Mouse (Mus musculus): ENCODE measurements at regions not wholly inside any gene's neighbourhood (a gene's known extent, or its start where the extent isn't known, plus 50 kb on each side); places are given as distances from the start of the nearest gene placed in this dataset.

DNA sequence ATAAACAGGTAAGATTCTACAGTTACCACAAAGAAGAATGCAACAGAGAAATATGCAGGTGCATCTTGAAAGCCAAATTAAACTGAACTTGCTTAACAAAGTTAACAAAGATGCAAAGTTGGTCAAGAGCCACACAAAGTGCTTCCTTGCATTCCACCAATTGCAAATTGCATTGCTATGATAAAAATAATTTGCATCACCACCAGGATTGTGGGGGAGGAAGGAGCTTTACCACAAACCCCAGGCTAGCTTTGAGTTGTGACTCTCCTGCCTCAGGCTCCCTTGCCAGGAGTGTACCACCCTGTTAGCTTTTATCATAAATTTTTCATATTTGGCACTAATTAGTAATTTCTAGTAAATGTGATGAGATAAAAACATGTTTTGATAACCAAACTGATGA lies 55.4 kb upstream of the Arhgap11a start:
- no peak for DNase-seq
- peaks cover 13% of the 10 kb centered on the region for H3K4me1 ChIP-seq (replicated peaks; ENCODE audit: control insufficient read depth, insufficient read depth, low read length)
- H3K4me3 ChIP-seq (ENCODE audit: control insufficient read depth, insufficient read depth, low read length), result no peak overlapping the region

DNA sequence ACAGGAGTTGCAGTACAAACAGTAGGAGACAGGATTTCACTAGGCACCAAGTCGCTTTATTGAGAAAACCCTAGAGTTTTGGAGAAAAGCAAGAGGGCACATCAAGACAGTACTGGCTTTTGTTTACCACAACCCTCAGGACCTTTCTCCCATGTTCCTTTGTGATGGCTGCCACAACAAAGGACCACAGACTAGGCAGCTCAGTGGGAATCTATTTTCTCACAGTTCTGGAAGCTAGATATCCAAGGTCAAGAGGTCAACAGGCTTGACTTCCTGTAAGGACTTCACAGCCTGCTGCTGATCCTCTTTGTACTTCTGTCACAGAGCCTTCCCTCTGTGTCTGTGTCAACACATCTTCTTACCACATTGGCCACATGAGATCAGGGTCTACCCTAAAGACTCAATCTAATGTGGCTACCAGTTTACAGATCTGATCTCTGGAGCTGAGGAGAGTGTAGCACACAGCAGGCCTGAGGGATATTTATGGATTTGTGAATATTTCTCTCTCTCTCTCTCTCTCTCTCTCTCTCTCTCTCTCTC lies 54.6 kb upstream of the Arhgap11a start:
- Histone ChIP-seq H3K27ac (ENCODE audit: control insufficient read depth, insufficient read depth, low read length) (no peak overlapping the region; the same call in 1 of the 2 replicates), H3K4me3 (ENCODE audit: control insufficient read depth, insufficient read depth, low read length) (no peak overlapping the region), H3K4me1 (replicated peaks; ENCODE audit: control insufficient read depth, insufficient read depth, low read length) (peaks cover 13% of the 10 kb centered on the region), H3K36me3 (ENCODE audit: control insufficient read depth, insufficient read depth, low read length) (no peaks in the 10 kb centered on the region), H3K27me3 (ENCODE audit: control insufficient read depth, insufficient read depth, low read length) (no peaks in the 10 kb centered on the region)
- TF ChIP-seq POLR2A (IDR thresholded peaks at IDR 0.05; ENCODE audit: control insufficient read depth, extremely low read depth, insufficient read depth, low read length, poor library complexity), result no peak
- TF ChIP-seq CTCF (IDR thresholded peaks at IDR 0.05; ENCODE audit: borderline replicate concordance, control insufficient read depth, extremely low read depth, insufficient read depth, low read length, poor library complexity), result no peak
- 58% methylated on average over 1 of the region's 1 CpGs for WGBS
- DNase-seq, result no peak

More for the DNA sequence above, 55.4 kb upstream of the Arhgap11a start:
- Histone ChIP-seq H3K36me3 (ENCODE audit: control insufficient read depth, insufficient read depth, low read length) (no peaks in the 10 kb centered on the region), H3K27me3 (ENCODE audit: control insufficient read depth, insufficient read depth, low read length) (no peaks in the 10 kb centered on the region), H3K27ac (ENCODE audit: control insufficient read depth, insufficient read depth, low read length) (peak overlapping the region; percentile 56)
- TF ChIP-seq CTCF (IDR thresholded peaks at IDR 0.05; ENCODE audit: borderline replicate concordance, control insufficient read depth, extremely low read depth, insufficient read depth, low read length, poor library complexity) (no peak), POLR2A (IDR thresholded peaks at IDR 0.05; ENCODE audit: control insufficient read depth, extremely low read depth, insufficient read depth, low read length, poor library complexity) (no peak)

DNA sequence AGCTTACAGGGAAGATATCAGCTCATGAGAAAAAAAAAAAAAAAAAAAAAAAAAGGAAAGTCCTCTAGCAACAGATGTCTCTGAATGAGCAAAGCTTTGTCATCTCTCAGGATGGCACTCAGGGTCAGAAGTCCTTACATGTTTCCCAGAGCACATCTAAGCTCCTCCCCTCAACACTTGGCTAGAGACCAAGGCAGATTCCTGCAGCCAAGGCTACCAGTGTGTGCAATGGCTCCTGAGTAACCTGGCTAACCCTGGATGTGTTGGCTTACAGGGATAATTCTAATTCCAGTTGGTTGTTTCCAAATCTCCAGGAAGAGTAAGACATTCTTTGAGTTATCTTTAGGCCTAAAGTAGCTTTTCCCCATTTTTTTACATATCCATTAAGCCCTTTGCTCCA lies 53.9 kb upstream of the Arhgap11a start:
- TF ChIP-seq CTCF (IDR thresholded peaks at IDR 0.05; ENCODE audit: borderline replicate concordance, control insufficient read depth, extremely low read depth, insufficient read depth, low read length, poor library complexity) (no peak), POLR2A (IDR thresholded peaks at IDR 0.05; ENCODE audit: control insufficient read depth, extremely low read depth, insufficient read depth, low read length, poor library complexity) (no peak)
- Histone ChIP-seq H3K4me3 (ENCODE audit: control insufficient read depth, insufficient read depth, low read length) (no peak overlapping the region), H3K27ac (ENCODE audit: control insufficient read depth, insufficient read depth, low read length) (no peak overlapping the region), H3K27me3 (ENCODE audit: control insufficient read depth, insufficient read depth, low read length) (no peaks in the 10 kb centered on the region), H3K4me1 (replicated peaks; ENCODE audit: control insufficient read depth, insufficient read depth, low read length) (peaks cover 13% of the 10 kb centered on the region), H3K36me3 (ENCODE audit: control insufficient read depth, insufficient read depth, low read length) (no peaks in the 10 kb centered on the region)
- no peak for DNase-seq

DNA sequence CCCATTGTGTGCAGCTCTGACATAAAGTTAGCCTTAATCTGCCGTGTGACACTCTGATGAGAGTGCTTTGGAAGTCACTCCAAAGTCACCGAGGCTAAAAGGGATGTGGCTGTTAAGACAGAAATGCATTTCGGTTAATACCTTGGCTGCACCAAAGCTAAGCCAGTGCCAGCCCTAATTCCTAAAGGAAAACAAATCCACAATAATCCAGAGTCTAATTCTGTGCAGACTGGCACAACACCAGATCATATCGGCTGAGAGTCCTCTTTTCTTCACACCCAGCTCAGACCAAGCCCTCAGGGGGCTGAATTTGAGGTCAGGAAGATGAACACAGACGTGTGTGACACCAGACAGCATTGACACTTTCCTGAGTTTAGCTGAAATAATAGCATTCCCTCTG lies 52.0 kb upstream of the Arhgap11a start:
- Histone ChIP-seq H3K4me3 (ENCODE audit: control insufficient read depth, insufficient read depth, low read length) (no peak overlapping the region), H3K27ac (ENCODE audit: control insufficient read depth, insufficient read depth, low read length) (no peak overlapping the region), H3K4me1 (replicated peaks; ENCODE audit: control insufficient read depth, insufficient read depth, low read length) (peaks cover 13% of the 10 kb centered on the region), H3K27me3 (ENCODE audit: control insufficient read depth, insufficient read depth, low read length) (no peaks in the 10 kb centered on the region), H3K36me3 (ENCODE audit: control insufficient read depth, insufficient read depth, low read length) (no peaks in the 10 kb centered on the region)
- 61% methylated on average over 5 of the region's 5 CpGs for WGBS
- no peak for DNase-seq
- TF ChIP-seq CTCF (IDR thresholded peaks at IDR 0.05; ENCODE audit: borderline replicate concordance, control insufficient read depth, extremely low read depth, insufficient read depth, low read length, poor library complexity) (no peak), POLR2A (IDR thresholded peaks at IDR 0.05; ENCODE audit: control insufficient read depth, extremely low read depth, insufficient read depth, low read length, poor library complexity) (no peak)

DNA sequence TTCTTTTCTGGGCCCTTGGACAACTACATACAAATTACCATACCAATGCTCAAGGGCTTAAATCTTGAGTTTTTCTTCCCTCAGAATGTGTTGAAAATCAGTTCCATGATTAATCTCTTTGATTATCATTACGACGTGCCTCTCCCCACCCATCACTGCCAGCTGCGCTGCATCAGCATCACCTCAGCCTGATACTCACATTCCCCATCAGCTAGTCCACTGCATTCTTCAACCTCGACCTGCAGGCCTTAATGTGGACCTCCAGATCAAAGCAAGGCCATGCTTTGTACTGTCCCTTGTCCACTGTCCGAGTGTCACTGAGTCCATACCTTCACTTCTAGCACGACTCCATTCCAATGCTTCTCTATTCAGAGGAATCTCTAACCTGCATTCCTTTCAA lies 50.3 kb upstream of the Arhgap11a start:
- no peak overlapping the region for H3K4me3 ChIP-seq (ENCODE audit: control insufficient read depth, insufficient read depth, low read length)
- peaks cover 5% of the 10 kb centered on the region for H3K4me1 ChIP-seq (replicated peaks; ENCODE audit: control insufficient read depth, insufficient read depth, low read length)
- H3K27me3 ChIP-seq (ENCODE audit: control insufficient read depth, insufficient read depth, low read length), result no peaks in the 10 kb centered on the region
- no peak for DNase-seq
- 86% methylated on average over 6 of the region's 6 CpGs for WGBS
- TF ChIP-seq POLR2A (IDR thresholded peaks at IDR 0.05; ENCODE audit: control insufficient read depth, extremely low read depth, insufficient read depth, low read length, poor library complexity), result no peak
- TF ChIP-seq CTCF (IDR thresholded peaks at IDR 0.05; ENCODE audit: borderline replicate concordance, control insufficient read depth, extremely low read depth, insufficient read depth, low read length, poor library complexity), result no peak
- H3K27ac ChIP-seq (ENCODE audit: control insufficient read depth, insufficient read depth, low read length), result no peak overlapping the region
- no peaks in the 10 kb centered on the region for H3K36me3 ChIP-seq (ENCODE audit: control insufficient read depth, insufficient read depth, low read length)

Measured in thymus, adult 2 months (tissue).